In genomic region chr5:50002269-50002668, GRCm38 (mm10) we compare ENCODE assay signal across 11 mouse cellular contexts. TPM values are rescaled to one million over a fixed set of nuclear protein-coding genes. Genes with fewer than 3 reads are reported as not detected.
DNase-seq lines count a peak whose midpoint lies in the region; ATAC-seq and TF ChIP-seq lines count a peak whose summit lies in the region.
"Had no signal": no experiment of that assay in that cellular context is flagged by ENCODE, and none has a peak within 500 bp of the region (broad histone marks: within the 10 kb centered on the region; RNA-seq: fewer than 3 reads in every experiment).

No protein-coding gene starts in this region.

- 88% methylated on average over 6 of the region's 6 CpGs for WGBS in hindbrain, embryonic 10.5 days
- 89% methylated on average over 6 of the region's 6 CpGs for WGBS in hindbrain, embryonic 13.5 days

- no peak for ATAC-seq in hindbrain, embryonic 13.5 days (ENCODE audit: low FRiP score)

- H3K9ac ChIP-seq in hindbrain, embryonic 13.5 days = no peak overlapping the region
- no peak overlapping the region for H3K9ac ChIP-seq in MEL (ENCODE audit: control insufficient read depth, low read depth, low read length, poor library complexity, severe bottlenecking)
- H3K9ac ChIP-seq: embryonic facial prominence, embryonic 15.5 days; hindbrain, embryonic 15.5 days had no signal

- no peak overlapping the region for H3K4me2 ChIP-seq in hindbrain, embryonic 13.5 days
- H3K4me2 ChIP-seq: embryonic facial prominence, embryonic 15.5 days; hindbrain, embryonic 15.5 days had no signal

- H3K79me2 ChIP-seq in MEL (ENCODE audit: control insufficient read depth, insufficient read depth, low read length, poor library complexity) = no peaks in the 10 kb centered on the region

- peak; percentile 43 for TF ChIP-seq RAD21 in MEL (IDR thresholded peaks at IDR 0.05; ENCODE audit: low read depth, low read length)

- TF ChIP-seq CTCF in MEL (IDR thresholded peaks at IDR 0.05 in 2 of 3, conservative IDR thresholded peaks at IDR 0.05 in 1 of 3; ENCODE audit: control insufficient read depth in 1 of 3, insufficient read depth in 1 of 3, low read depth in 2 of 3, low read length in 3 of 3, poor library complexity in 1 of 3, severe bottlenecking in 1 of 3) = peak; percentile 18 to 50 (median 26); a peak in 4 of 6 replicates

- H3K4me1 ChIP-seq in hindbrain, embryonic 10.5 days (replicated peaks) = no peaks in the 10 kb centered on the region
- H3K4me1 ChIP-seq in hindbrain, embryonic 13.5 days (replicated peaks) = no peaks in the 10 kb centered on the region
- H3K4me1 ChIP-seq in MEL (ENCODE audit: control insufficient read depth in 1 of 2, insufficient read depth in 2 of 2, low read length in 2 of 2) = no peaks in the 10 kb centered on the region
- H3K4me1 ChIP-seq: embryonic facial prominence, embryonic 15.5 days; hindbrain, embryonic 15.5 days had no signal

- peak; percentile 15 for DNase-seq in hindbrain, embryonic 10.5 days (ENCODE audit: low spot score)
- DNase-seq in MEL (ENCODE audit: low read depth, low spot score) = peak; percentile 36
- DNase-seq in embryo, embryonic 9.5 days (ENCODE audit: extremely low spot score) = peak; percentile 25
- peak; percentile 36 for DNase-seq in lung, postnatal 10 days
- no peak for DNase-seq in right cerebral cortex, adult 2 months (ENCODE audit: low spot score in 2 of 2)
- DNase-seq in frontal cortex, postnatal 10 days (ENCODE audit: low spot score in 2 of 2) = no peak
- DNase-seq in frontal cortex, postnatal 25 days (ENCODE audit: low spot score in 2 of 2) = no peak

- no peak for TF ChIP-seq EP300 in MEL (IDR thresholded peaks at IDR 0.05; ENCODE audit: low read depth in 1 of 2, low read length in 2 of 2)

- H3K4me3 ChIP-seq in hindbrain, embryonic 10.5 days = no peak overlapping the region
- no peak overlapping the region for H3K4me3 ChIP-seq in hindbrain, embryonic 13.5 days
- no peak overlapping the region for H3K4me3 ChIP-seq in MEL (ENCODE audit: control insufficient read depth in 1 of 2, insufficient read depth in 1 of 2, low read depth in 2 of 2, low read length in 2 of 2)
- H3K4me3 ChIP-seq: embryonic facial prominence, embryonic 15.5 days; hindbrain, embryonic 15.5 days; megakaryocyte, embryonic 14.5 days had no signal

- no peak for TF ChIP-seq POLR2A in MEL (IDR thresholded peaks at IDR 0.05; ENCODE audit: control insufficient read depth in 1 of 2, insufficient read depth in 1 of 2, low read depth in 1 of 2, low read length in 2 of 2, poor library complexity in 1 of 2)

- H3K36me3 ChIP-seq in hindbrain, embryonic 10.5 days = peaks cover 83% of the 10 kb centered on the region
- H3K36me3 ChIP-seq in hindbrain, embryonic 13.5 days = peaks cover 13% of the 10 kb centered on the region
- no peaks in the 10 kb centered on the region for H3K36me3 ChIP-seq in MEL (ENCODE audit: control insufficient read depth in 1 of 2, insufficient read depth in 2 of 2, low read length in 2 of 2)

- no peaks in the 10 kb centered on the region for H3K27me3 ChIP-seq in hindbrain, embryonic 10.5 days (ENCODE audit: insufficient read depth, poor library complexity, severe bottlenecking)
- H3K27me3 ChIP-seq in hindbrain, embryonic 13.5 days = no peaks in the 10 kb centered on the region
- no peaks in the 10 kb centered on the region for H3K27me3 ChIP-seq in MEL (ENCODE audit: control insufficient read depth in 1 of 2, insufficient read depth in 2 of 2, low read length in 2 of 2)
- H3K27me3 ChIP-seq: embryonic facial prominence, embryonic 15.5 days; hindbrain, embryonic 15.5 days; megakaryocyte, embryonic 14.5 days had no signal

- H3K9me3 ChIP-seq in hindbrain, embryonic 10.5 days = no peaks in the 10 kb centered on the region
- no peaks in the 10 kb centered on the region for H3K9me3 ChIP-seq in hindbrain, embryonic 13.5 days
- no peaks in the 10 kb centered on the region for H3K9me3 ChIP-seq in MEL (replicated peaks; ENCODE audit: insufficient read depth, low read length)
- H3K9me3 ChIP-seq: embryonic facial prominence, embryonic 15.5 days; hindbrain, embryonic 15.5 days; megakaryocyte, embryonic 14.5 days had no signal

- no peak overlapping the region for H3K27ac ChIP-seq in hindbrain, embryonic 10.5 days
- no peak overlapping the region for H3K27ac ChIP-seq in hindbrain, embryonic 13.5 days
- no peak overlapping the region for H3K27ac ChIP-seq in MEL (ENCODE audit: control insufficient read depth, low read depth, low read length)
- H3K27ac ChIP-seq: embryonic facial prominence, embryonic 15.5 days; hindbrain, embryonic 15.5 days had no signal

TF ChIP-seq in MEL, 35 proteins besides CTCF, POLR2A, EP300 and RAD21:
- TF ChIP-seq CHD2 (IDR thresholded peaks at IDR 0.05; ENCODE audit: low read length) (no peak), SMC3 (IDR thresholded peaks at IDR 0.05; ENCODE audit: low read depth, low read length) (peak; percentile 56)

RNA-seq across cellular contexts. Expression of gene Adgra3, which starts 56.5 kb away (rescaled TPM):
- polyA plus RNA-seq in hindbrain, embryonic 10.5 days (2016; fragmentation: Nextera tagmentation; extraction: Ambion mirVana) = 34.2 and 38.7 TPM in 2 replicates
- 17.7 and 19.6 TPM in 2 replicates for polyA plus RNA-seq in hindbrain, embryonic 13.5 days (2015; fragmentation: Nextera tagmentation; extraction: Ambion mirVana)
- total RNA-seq in MEL (2012; rRNA removed) = not detected in 2 replicates
- not detected for polyA plus RNA-seq in MEL (2012; ENCODE audit: insufficient read depth in 1 of 2, insufficient read length in 2 of 2, low read depth in 1 of 2, low replicate concordance in 2 of 2, missing spikeins in 1 of 2)

Comparison
In these comparisons a context has a peak if more than half of its experiments do, and no peak if none do; other contexts are left out.
1. DNase-seq: peak in hindbrain, embryonic 10.5 days (single experiment), MEL (single experiment), embryo, embryonic 9.5 days (single experiment) and lung, postnatal 10 days (single experiment); none in right cerebral cortex, adult 2 months (0 of 2), frontal cortex, postnatal 10 days (0 of 2) and frontal cortex, postnatal 25 days (0 of 2).
2. RNA of gene Adgra3, which starts 56.5 kb away (polyA plus RNA-seq): 34.2 to 38.7 TPM in hindbrain, embryonic 10.5 days and 17.7 to 19.6 TPM in hindbrain, embryonic 13.5 days; not detected in MEL; every median in the first group is over 10 times any median in the second.